18 mouse cellular contexts compared by ENCODE assay signal in the genomic region with DNA sequence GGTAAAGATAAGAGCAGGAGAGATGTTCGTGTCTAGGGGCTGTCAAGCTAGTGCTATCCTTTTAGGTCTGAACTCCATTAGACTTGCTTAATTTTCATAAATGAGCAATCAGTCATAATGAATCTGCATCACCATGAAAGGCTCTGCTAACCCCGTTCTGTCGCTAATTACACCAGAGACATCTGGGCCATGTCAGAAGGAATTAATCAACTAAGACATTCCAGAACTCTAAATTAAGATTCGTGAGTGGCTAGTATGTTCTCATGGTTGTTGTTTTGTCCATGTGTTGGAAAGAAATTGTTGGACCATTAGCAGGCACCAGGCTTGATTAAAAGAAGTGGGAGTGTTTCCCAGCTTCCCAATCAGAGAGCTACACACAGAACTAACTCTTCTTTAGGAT.
DNase-seq lines count a peak whose midpoint lies in the region; ATAC-seq and TF ChIP-seq lines count a peak whose summit lies in the region.
"Had no signal": no experiment of that assay in that cellular context is flagged by ENCODE, and none has a peak within 500 bp of the region (broad histone marks: within the 10 kb centered on the region; RNA-seq: fewer than 3 reads in every experiment).

No protein-coding gene starts in this region.

- H3K27me3 ChIP-seq in forebrain, postnatal 0 days (ENCODE audit: insufficient read depth, low read length) = no peaks in the 10 kb centered on the region
- H3K27me3 ChIP-seq in forebrain, embryonic 10.5 days (ENCODE audit: poor library complexity, severe bottlenecking) = no peaks in the 10 kb centered on the region
- no peaks in the 10 kb centered on the region for H3K27me3 ChIP-seq in lung, postnatal 0 days (replicated peaks; ENCODE audit: insufficient read depth, low read length)
- H3K27me3 ChIP-seq in midbrain, embryonic 15.5 days (replicated peaks) = no peaks in the 10 kb centered on the region
- H3K27me3 ChIP-seq: limb, embryonic 12.5 days; stomach, embryonic 15.5 days had no signal

- TF ChIP-seq EP300 in lung, postnatal 0 days (IDR thresholded peaks at IDR 0.05) = 0 out of 2 replicates have a peak, but pooled peaks have one; percentile 10

- H3K4me3 ChIP-seq in forebrain, postnatal 0 days (ENCODE audit: low read depth, low read length) = no peak overlapping the region
- H3K4me3 ChIP-seq in forebrain, embryonic 10.5 days = no peak overlapping the region
- no peak overlapping the region for H3K4me3 ChIP-seq in lung, postnatal 0 days (ENCODE audit: low read depth, low read length)
- no peak overlapping the region for H3K4me3 ChIP-seq in lung, adult 2 months (replicated peaks; ENCODE audit: extremely low read depth, low read depth, low read length)
- H3K4me3 ChIP-seq in midbrain, embryonic 15.5 days = no peak overlapping the region
- H3K4me3 ChIP-seq: erythroblast, embryonic 14.5 days; limb, embryonic 12.5 days; stomach, embryonic 15.5 days had no signal

- no peak overlapping the region for H3K27ac ChIP-seq in forebrain, postnatal 0 days (ENCODE audit: low read depth, low read length)
- H3K27ac ChIP-seq in forebrain, embryonic 10.5 days = no peak overlapping the region
- no peak overlapping the region for H3K27ac ChIP-seq in lung, postnatal 0 days (ENCODE audit: low read length)
- H3K27ac ChIP-seq in midbrain, embryonic 15.5 days = no peak overlapping the region
- H3K27ac ChIP-seq: limb, embryonic 12.5 days; stomach, embryonic 15.5 days had no signal

- 25% methylated on average over 4 of the region's 4 CpGs for WGBS in forebrain, postnatal 0 days
- 85% methylated on average over 4 of the region's 4 CpGs for WGBS in forebrain, embryonic 10.5 days
- 65% methylated on average over 4 of the region's 4 CpGs for WGBS in lung, postnatal 0 days
- WGBS in lung, adult 2 months = 74% methylated on average over 4 of the region's 4 CpGs
- 77% methylated on average over 4 of the region's 4 CpGs for WGBS in midbrain, embryonic 15.5 days

- H3K36me3 ChIP-seq in forebrain, postnatal 0 days (ENCODE audit: insufficient read depth) = 0 out of 2 replicates have a peak, but pooled peaks cover 3% of the 10 kb centered on the region
- H3K36me3 ChIP-seq in forebrain, embryonic 10.5 days (replicated peaks) = no peaks in the 10 kb centered on the region
- no peaks in the 10 kb centered on the region for H3K36me3 ChIP-seq in lung, postnatal 0 days (ENCODE audit: insufficient read depth, low read length)
- no peaks in the 10 kb centered on the region for H3K36me3 ChIP-seq in midbrain, embryonic 15.5 days (replicated peaks)
- H3K36me3 ChIP-seq: limb, embryonic 12.5 days; stomach, embryonic 15.5 days had no signal

- no peak for TF ChIP-seq POLR2A in lung, adult 2 months (IDR thresholded peaks at IDR 0.05; ENCODE audit: borderline replicate concordance, extremely low read depth, low read depth, low read length)
- no peak for TF ChIP-seq POLR2A in brain, embryonic 14.5 days (IDR thresholded peaks at IDR 0.05; ENCODE audit: borderline replicate concordance, extremely low read depth, insufficient read depth, insufficient read length, poor library complexity, severe bottlenecking)

- no peak overlapping the region for H3K4me2 ChIP-seq in forebrain, postnatal 0 days (ENCODE audit: low read depth)
- no peak overlapping the region for H3K4me2 ChIP-seq in lung, postnatal 0 days (replicated peaks; ENCODE audit: low read depth, low read length)
- no peak overlapping the region for H3K4me2 ChIP-seq in midbrain, embryonic 15.5 days
- H3K4me2 ChIP-seq: limb, embryonic 12.5 days; liver, embryonic 11.5 days; midbrain, embryonic 11.5 days; stomach, embryonic 15.5 days had no signal

- DNase-seq in forebrain, postnatal 0 days = no peak
- no peak for DNase-seq in forebrain, embryonic 10.5 days (ENCODE audit: extremely low spot score, low spot score)
- peak; percentile 34 for DNase-seq in lung, postnatal 0 days (ENCODE audit: low spot score)
- no peak for DNase-seq in lung, adult 2 months
- DNase-seq in brain, embryonic 14.5 days (ENCODE audit: low read depth) = peak; percentile 49
- peak; percentile 98 for DNase-seq in retina, postnatal 1 day
- DNase-seq: adrenal gland, adult 2 months; cerebellum, adult 11-12 months; liver, postnatal 0 days; right cerebral cortex, adult 18-20 months; thymus, postnatal 25 days had no signal

- no peak overlapping the region for H3K9ac ChIP-seq in forebrain, postnatal 0 days
- no peak overlapping the region for H3K9ac ChIP-seq in lung, postnatal 0 days (replicated peaks; ENCODE audit: low read depth)
- H3K9ac ChIP-seq in midbrain, embryonic 15.5 days = no peak overlapping the region
- H3K9ac ChIP-seq: limb, embryonic 12.5 days; liver, postnatal 0 days; stomach, embryonic 15.5 days had no signal

- TF ChIP-seq CTCF in forebrain, postnatal 0 days (IDR thresholded peaks at IDR 0.05; ENCODE audit: low read depth) = no peak
- TF ChIP-seq CTCF in lung, postnatal 0 days (IDR thresholded peaks at IDR 0.05) = no peak
- no peak for TF ChIP-seq CTCF in lung, adult 2 months (IDR thresholded peaks at IDR 0.05; ENCODE audit: insufficient read depth, low read length)
- TF ChIP-seq CTCF in brain, embryonic 14.5 days (IDR thresholded peaks at IDR 0.05; ENCODE audit: borderline replicate concordance, extremely low read depth, insufficient read depth, insufficient read length) = no peak

- no peaks in the 10 kb centered on the region for H3K4me1 ChIP-seq in forebrain, postnatal 0 days (ENCODE audit: insufficient read depth)
- H3K4me1 ChIP-seq in forebrain, embryonic 10.5 days = no peaks in the 10 kb centered on the region
- no peaks in the 10 kb centered on the region for H3K4me1 ChIP-seq in lung, postnatal 0 days (ENCODE audit: insufficient read depth, low read depth, low read length)
- H3K4me1 ChIP-seq in lung, adult 2 months (ENCODE audit: control insufficient read depth, insufficient read depth, low read length) = no peaks in the 10 kb centered on the region
- H3K4me1 ChIP-seq in midbrain, embryonic 15.5 days = no peaks in the 10 kb centered on the region
- H3K4me1 ChIP-seq: limb, embryonic 12.5 days; stomach, embryonic 15.5 days had no signal

- H3K9me3 ChIP-seq in forebrain, postnatal 0 days (ENCODE audit: low read length) = no peaks in the 10 kb centered on the region
- no peaks in the 10 kb centered on the region for H3K9me3 ChIP-seq in forebrain, embryonic 10.5 days
- H3K9me3 ChIP-seq in lung, postnatal 0 days (ENCODE audit: low read length) = no peaks in the 10 kb centered on the region
- no peaks in the 10 kb centered on the region for H3K9me3 ChIP-seq in midbrain, embryonic 15.5 days
- H3K9me3 ChIP-seq: limb, embryonic 12.5 days; stomach, embryonic 15.5 days had no signal

- ATAC-seq in forebrain, postnatal 0 days = peak; percentile 58
- peak; percentile 37 for ATAC-seq in lung, postnatal 0 days
- ATAC-seq in midbrain, embryonic 15.5 days (replicated peaks) = no peak
- ATAC-seq: intestine, postnatal 0 days; liver, postnatal 0 days had no signal

Comparison
In these comparisons a context has a peak if more than half of its experiments do, and no peak if none do; other contexts are left out.
1. DNase-seq: peak in lung, postnatal 0 days (single experiment), brain, embryonic 14.5 days (single experiment) and retina, postnatal 1 day (single experiment); none in forebrain, postnatal 0 days (single experiment), forebrain, embryonic 10.5 days (single experiment) and lung, adult 2 months (single experiment).